Mouse (Mus musculus): ENCODE results near the gene Mknk2. TPM values are rescaled to one million over a fixed set of nuclear protein-coding genes. Genes with fewer than 3 reads are reported as not detected.
"Not testable (repeated sequence)": the region's sequence is repeated elsewhere in the genome, so short reads cannot be mapped to it uniquely, and the experiment has no call there.

The Mknk2 gene
- total and polyA plus RNA-seq, 2 experiments = 87.0 to 88.6 TPM

DNA sequence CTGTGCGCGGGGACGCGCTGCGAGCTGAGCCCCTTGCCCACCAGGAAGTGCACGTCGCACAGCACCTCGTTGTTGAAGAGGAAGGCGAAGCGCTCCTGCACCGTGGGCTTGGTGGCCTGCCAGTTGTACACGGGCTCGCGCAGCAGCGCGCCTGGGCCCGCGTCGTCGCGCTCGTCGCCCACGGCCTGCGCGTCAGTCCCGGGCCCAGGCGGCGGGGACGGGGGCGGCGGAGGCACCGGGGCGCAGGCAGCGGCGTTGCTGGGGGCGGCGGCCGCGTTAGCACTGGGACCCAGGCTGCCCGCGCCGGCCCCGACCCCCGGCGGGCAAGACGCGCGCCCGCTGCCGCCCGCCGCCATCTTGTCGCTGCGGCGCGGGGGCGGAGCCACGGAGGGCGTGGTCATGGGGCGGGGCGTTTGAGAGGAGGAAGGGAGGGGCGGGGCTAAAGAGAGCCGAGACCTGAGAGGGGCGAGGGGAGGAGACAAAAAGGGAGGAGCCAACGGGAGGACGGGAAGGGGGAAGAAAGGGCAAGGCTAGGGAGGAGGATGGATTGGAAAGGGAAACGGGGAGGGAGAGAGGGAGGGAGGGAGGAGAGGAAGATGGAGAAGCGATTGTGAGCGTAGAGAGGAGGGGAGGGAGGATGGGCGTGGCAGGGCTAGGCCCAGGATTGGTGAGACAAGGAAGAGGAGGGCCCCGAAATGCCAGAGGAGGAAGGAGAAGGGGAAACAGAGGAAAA lies 21.6 kb downstream of the Mknk2 start:
- no peaks in the 10 kb centered on the region for H3K27me3 ChIP-seq (ENCODE audit: control insufficient read depth, insufficient read depth, low read length)
- under 1% methylated on average over 68 of the region's 72 CpGs for WGBS
- peak overlapping the region; percentile 91 for H3K9ac ChIP-seq (ENCODE audit: low read depth, low read length)
- peak overlapping the region; percentile 50 for H3K27ac ChIP-seq (replicated peaks; ENCODE audit: insufficient read depth, low read depth, low read length)
- peaks cover 8% of the 10 kb centered on the region for H3K4me1 ChIP-seq (ENCODE audit: control insufficient read depth, insufficient read depth, low read length)
- peak; percentile 94 for DNase-seq (ENCODE audit: extremely low read depth, low read depth, low spot score)
- peak overlapping the region; percentile 78 for H3K4me3 ChIP-seq (ENCODE audit: insufficient read depth, low read depth, low read length)
- TF ChIP-seq POLR2A (IDR thresholded peaks at IDR 0.05; ENCODE audit: extremely low read depth, insufficient read depth, low read length) (peak; percentile 42; the same call in 1 of the 2 replicates), CTCF (IDR thresholded peaks at IDR 0.05; ENCODE audit: low read depth, low read length) (no peak)
- H3K79me2 ChIP-seq (ENCODE audit: control insufficient read depth, insufficient read depth, low read length) = peaks cover 20% of the 10 kb centered on the region; the same call in 1 of the 2 replicates
- no peaks in the 10 kb centered on the region for H3K36me3 ChIP-seq (ENCODE audit: control insufficient read depth, insufficient read depth, low read length)

DNA sequence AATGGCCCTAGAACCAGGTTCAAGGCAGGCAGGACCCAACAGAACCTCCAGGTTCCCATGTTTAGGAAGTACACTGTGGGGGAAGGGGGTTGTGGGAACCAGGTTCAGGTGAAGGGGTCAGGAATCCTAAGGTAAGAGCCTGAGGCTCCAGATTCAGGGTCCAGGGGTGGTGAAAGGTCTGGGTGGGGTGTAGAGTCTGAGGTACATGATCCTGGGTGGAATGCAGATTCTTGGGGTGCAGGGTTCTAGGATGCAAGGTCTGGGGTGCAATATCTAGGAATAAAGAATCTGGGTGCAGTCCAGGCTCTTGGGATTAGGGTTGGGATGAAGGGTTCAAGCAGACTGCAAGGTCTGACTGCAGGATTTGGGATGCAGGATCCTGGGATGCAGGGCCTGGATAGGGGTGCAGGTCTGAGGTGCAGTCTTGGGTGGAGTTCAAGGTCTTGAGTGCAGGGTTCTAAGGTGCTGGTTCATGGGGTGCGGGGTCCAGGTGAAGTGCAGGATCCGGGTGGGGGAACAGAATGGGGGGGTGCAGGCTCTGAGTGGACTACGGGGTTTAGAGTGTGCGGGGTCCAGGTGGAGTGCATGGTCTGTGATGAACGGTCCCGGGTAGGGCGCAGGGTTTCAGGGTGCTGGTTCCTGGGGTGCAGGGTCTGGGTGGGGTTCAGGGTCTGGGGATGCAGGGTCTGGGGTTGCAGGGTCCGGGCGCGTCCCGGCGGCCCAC lies 22.3 kb downstream of the Mknk2 start:
- WGBS = 5% methylated on average over 12 of the region's 12 CpGs
- peaks cover 20% of the 10 kb centered on the region; the same call in 1 of the 2 replicates for H3K79me2 ChIP-seq (ENCODE audit: control insufficient read depth, insufficient read depth, low read length)
- no peak overlapping the region for H3K27ac ChIP-seq (replicated peaks; ENCODE audit: insufficient read depth, low read depth, low read length)
- H3K4me1 ChIP-seq (ENCODE audit: control insufficient read depth, insufficient read depth, low read length) = peaks cover 8% of the 10 kb centered on the region
- no peak for DNase-seq (ENCODE audit: extremely low read depth, low read depth, low spot score)
- no peak for TF ChIP-seq POLR2A (IDR thresholded peaks at IDR 0.05; ENCODE audit: extremely low read depth, insufficient read depth, low read length)
- TF ChIP-seq CTCF (IDR thresholded peaks at IDR 0.05; ENCODE audit: low read depth, low read length) = no peak
- H3K4me3 ChIP-seq (ENCODE audit: insufficient read depth, low read depth, low read length) = peak overlapping the region; percentile 78
- H3K36me3 ChIP-seq (ENCODE audit: control insufficient read depth, insufficient read depth, low read length) = no peaks in the 10 kb centered on the region
- H3K9ac ChIP-seq (ENCODE audit: low read depth, low read length) = peak overlapping the region; percentile 91
- H3K27me3 ChIP-seq (ENCODE audit: control insufficient read depth, insufficient read depth, low read length) = no peaks in the 10 kb centered on the region

DNA sequence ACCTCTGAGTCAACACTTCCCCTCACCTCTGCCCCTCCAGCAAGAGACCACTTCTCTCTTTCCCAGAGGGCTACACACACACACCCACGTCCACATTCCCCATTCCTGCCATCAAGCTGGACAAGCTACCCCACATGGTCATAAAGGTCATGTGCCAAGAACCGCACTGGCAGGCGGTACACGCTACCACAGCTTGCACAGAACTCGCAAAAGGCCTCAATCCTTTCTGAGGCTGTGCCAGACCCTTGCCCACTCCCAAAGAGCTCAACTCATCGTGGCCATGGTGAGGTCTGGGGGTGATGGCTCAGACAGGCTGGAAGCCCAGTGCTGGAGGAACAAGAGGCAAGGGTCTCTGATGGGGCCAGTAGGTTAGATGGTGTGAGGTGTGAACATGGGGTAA lies 23.0 kb downstream of the Mknk2 start:
- DNase-seq (ENCODE audit: extremely low read depth, low read depth, low spot score) = no peak
- H3K27ac ChIP-seq (replicated peaks; ENCODE audit: insufficient read depth, low read depth, low read length) = no peak overlapping the region
- whole genome bisulfite sequencing = 71% methylated on average over 6 of the region's 6 CpGs
- H3K27me3 ChIP-seq (ENCODE audit: control insufficient read depth, insufficient read depth, low read length) = no peaks in the 10 kb centered on the region
- peaks cover 20% of the 10 kb centered on the region; the same call in 1 of the 2 replicates for H3K79me2 ChIP-seq (ENCODE audit: control insufficient read depth, insufficient read depth, low read length)
- H3K36me3 ChIP-seq (ENCODE audit: control insufficient read depth, insufficient read depth, low read length) = no peaks in the 10 kb centered on the region
- no peak for TF ChIP-seq POLR2A (IDR thresholded peaks at IDR 0.05; ENCODE audit: extremely low read depth, insufficient read depth, low read length)
- no peak for TF ChIP-seq CTCF (IDR thresholded peaks at IDR 0.05; ENCODE audit: low read depth, low read length)
- no peak overlapping the region for H3K4me3 ChIP-seq (ENCODE audit: insufficient read depth, low read depth, low read length)
- no peak overlapping the region for H3K9ac ChIP-seq (ENCODE audit: low read depth, low read length)
- H3K4me1 ChIP-seq (ENCODE audit: control insufficient read depth, insufficient read depth, low read length) = peaks cover 8% of the 10 kb centered on the region

DNA sequence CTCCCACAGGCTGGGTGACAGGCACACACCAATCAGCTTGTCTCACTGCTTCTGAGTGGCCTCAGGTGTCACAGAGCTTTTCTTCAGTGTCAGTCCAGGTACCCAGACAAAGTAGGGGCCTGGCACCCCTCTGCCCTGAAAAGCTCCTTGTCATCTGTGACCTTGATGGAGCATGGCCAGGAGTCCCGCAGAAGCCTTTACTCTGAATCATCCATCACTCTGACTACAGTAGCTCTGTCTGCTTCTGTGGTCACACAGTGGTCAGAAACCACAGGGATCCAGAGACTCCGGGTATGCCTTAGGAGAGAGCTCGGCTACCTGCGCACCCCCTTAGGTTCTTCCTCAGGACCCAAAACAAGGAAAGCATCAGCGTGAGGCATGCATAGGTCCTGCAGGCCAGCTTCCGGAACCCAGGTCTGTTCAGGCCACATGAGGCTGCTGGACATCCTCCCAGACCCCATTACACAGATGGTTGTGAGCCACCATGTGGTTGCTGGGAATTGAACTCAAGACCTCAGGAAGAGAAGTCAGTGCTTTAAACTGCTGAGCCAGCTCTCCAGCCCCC lies 24.7 kb downstream of the Mknk2 start:
- no peak overlapping the region for H3K4me3 ChIP-seq (ENCODE audit: insufficient read depth, low read depth, low read length)
- H3K9ac ChIP-seq (ENCODE audit: low read depth, low read length) = no peak overlapping the region
- H3K27me3 ChIP-seq (ENCODE audit: control insufficient read depth, insufficient read depth, low read length) = no peaks in the 10 kb centered on the region
- peaks cover 8% of the 10 kb centered on the region for H3K4me1 ChIP-seq (ENCODE audit: control insufficient read depth, insufficient read depth, low read length)
- WGBS = 85% methylated on average over 6 of the region's 6 CpGs
- H3K27ac ChIP-seq (replicated peaks; ENCODE audit: insufficient read depth, low read depth, low read length) = no peak overlapping the region
- H3K36me3 ChIP-seq (ENCODE audit: control insufficient read depth, insufficient read depth, low read length) = no peaks in the 10 kb centered on the region
- no peak for TF ChIP-seq POLR2A (IDR thresholded peaks at IDR 0.05; ENCODE audit: extremely low read depth, insufficient read depth, low read length)
- no peak for TF ChIP-seq CTCF (IDR thresholded peaks at IDR 0.05; ENCODE audit: low read depth, low read length)
- peaks cover 20% of the 10 kb centered on the region; the same call in 1 of the 2 replicates for H3K79me2 ChIP-seq (ENCODE audit: control insufficient read depth, insufficient read depth, low read length)
- no peak for DNase-seq (ENCODE audit: extremely low read depth, low read depth, low spot score)

- TF ChIP-seq CTCF (IDR thresholded peaks at IDR 0.05; ENCODE audit: low read depth, low read length) = no peak
- no peak for TF ChIP-seq POLR2A (IDR thresholded peaks at IDR 0.05; ENCODE audit: extremely low read depth, insufficient read depth, low read length)
- Histone ChIP-seq H3K9ac (ENCODE audit: low read depth, low read length) (no peak overlapping the region), H3K79me2 (ENCODE audit: control insufficient read depth, insufficient read depth, low read length) (peaks cover 12% of the 10 kb centered on the region; the same call in 1 of the 2 replicates), H3K36me3 (ENCODE audit: control insufficient read depth, insufficient read depth, low read length) (no peaks in the 10 kb centered on the region), H3K4me1 (ENCODE audit: control insufficient read depth, insufficient read depth, low read length) (peaks cover 2% of the 10 kb centered on the region; the same call in 1 of the 2 replicates), H3K27ac (replicated peaks; ENCODE audit: insufficient read depth, low read depth, low read length) (no peak overlapping the region), H3K4me3 (ENCODE audit: insufficient read depth, low read depth, low read length) (no peak overlapping the region), H3K27me3 (ENCODE audit: control insufficient read depth, insufficient read depth, low read length) (no peaks in the 10 kb centered on the region)
- no peak for DNase-seq (ENCODE audit: extremely low read depth, low read depth, low spot score)
- WGBS = 94% methylated on average over 10 of the region's 10 CpGs
These were observed 27.5 kb downstream of the Mknk2 start for GRCm38 (mm10) chr10:80650392-80650791.

- not testable (repeated sequence) for H3K36me3 ChIP-seq (ENCODE audit: control insufficient read depth, insufficient read depth, low read length); H3K4me1 ChIP-seq (ENCODE audit: control insufficient read depth, insufficient read depth, low read length); H3K9ac ChIP-seq (ENCODE audit: low read depth, low read length); DNase-seq (ENCODE audit: extremely low read depth, low read depth, low spot score); H3K79me2 ChIP-seq (ENCODE audit: control insufficient read depth, insufficient read depth, low read length); H3K4me3 ChIP-seq (ENCODE audit: insufficient read depth, low read depth, low read length); H3K27me3 ChIP-seq (ENCODE audit: control insufficient read depth, insufficient read depth, low read length); H3K27ac ChIP-seq (replicated peaks; ENCODE audit: insufficient read depth, low read depth, low read length)
- WGBS = 94% methylated on average over 6 of the region's 6 CpGs
These were observed 28.0 kb downstream of the Mknk2 start for GRCm38 (mm10) chr10:80649910-80650309.

Data from liver, adult 2 months (tissue).